Mouse (Mus musculus): ENCODE data around the gene Hoxc9.

Hoxc9 gene

DNA sequence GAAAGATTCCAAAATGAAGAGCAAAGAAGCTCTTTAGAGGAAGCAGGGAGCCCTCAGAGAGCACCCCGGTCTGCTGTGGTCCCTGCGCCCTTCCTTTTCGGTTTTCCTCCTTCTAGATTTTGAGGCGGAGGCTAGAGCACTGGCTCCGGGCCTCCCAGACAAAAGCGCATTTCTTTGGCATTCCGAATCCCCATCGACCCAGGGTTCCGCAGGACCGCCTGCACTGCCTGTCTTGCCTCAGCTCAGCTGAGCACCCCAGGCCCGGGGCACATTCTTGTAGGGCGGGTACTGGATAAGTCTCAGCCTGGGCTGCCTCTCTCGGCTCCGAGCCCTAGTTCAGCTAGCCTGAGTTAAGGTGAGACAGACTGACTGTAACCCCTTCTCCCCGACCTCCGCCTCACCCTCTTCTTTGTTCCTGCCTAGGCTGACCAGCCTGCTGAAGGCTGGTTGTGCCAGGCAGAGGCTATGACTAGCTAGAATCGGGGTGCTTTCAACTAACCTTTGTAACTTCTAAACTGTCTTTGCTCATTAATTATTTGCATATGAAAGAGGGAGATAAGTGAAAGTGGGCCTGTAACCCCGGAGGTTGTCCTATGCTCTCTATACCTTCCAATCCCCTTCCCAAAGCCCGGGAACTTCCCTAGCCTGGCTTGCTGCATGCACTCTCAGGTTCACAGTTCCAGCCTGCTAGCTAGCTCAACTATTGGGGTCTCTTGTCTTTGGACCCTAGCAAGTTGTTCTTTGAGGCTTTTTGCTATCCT is 39.3 kb downstream of the Hoxc9 start:
- CTCF ChIA-PET, result no interaction called here

- CTCF ChIA-PET, result no interaction called here
Observed at GRCm38 (mm10) chr15:103018636-103019035, 42.4 kb downstream of the Hoxc9 start, which contains the start of gene Hoxc4. Hoxc4 (plus strand) TSS chr15:103018934.

- CTCF ChIA-PET, result no interaction called here
Observed at GRCm38 (mm10) chr15:103020899-103021418, 44.7 kb downstream of the Hoxc9 start.

GRCm38 (mm10) chr15:103021544-103021943 is 45.3 kb downstream of the Hoxc9 start:
- CTCF ChIA-PET, result interaction anchor here (0.7 kb wide), 1 partner anchor 14 kb away, joined by 6 read pairs; no protein-coding TSS in a partner anchor

GRCm38 (mm10) chr15:103024131-103024530 is 47.9 kb downstream of the Hoxc9 start:
- CTCF ChIA-PET, result interaction anchor here (0.5 to 0.6 kb wide), 2 partner anchors 17 to 76 kb away, joined by 3 to 6 read pairs; no protein-coding TSS in a partner anchor

DNA sequence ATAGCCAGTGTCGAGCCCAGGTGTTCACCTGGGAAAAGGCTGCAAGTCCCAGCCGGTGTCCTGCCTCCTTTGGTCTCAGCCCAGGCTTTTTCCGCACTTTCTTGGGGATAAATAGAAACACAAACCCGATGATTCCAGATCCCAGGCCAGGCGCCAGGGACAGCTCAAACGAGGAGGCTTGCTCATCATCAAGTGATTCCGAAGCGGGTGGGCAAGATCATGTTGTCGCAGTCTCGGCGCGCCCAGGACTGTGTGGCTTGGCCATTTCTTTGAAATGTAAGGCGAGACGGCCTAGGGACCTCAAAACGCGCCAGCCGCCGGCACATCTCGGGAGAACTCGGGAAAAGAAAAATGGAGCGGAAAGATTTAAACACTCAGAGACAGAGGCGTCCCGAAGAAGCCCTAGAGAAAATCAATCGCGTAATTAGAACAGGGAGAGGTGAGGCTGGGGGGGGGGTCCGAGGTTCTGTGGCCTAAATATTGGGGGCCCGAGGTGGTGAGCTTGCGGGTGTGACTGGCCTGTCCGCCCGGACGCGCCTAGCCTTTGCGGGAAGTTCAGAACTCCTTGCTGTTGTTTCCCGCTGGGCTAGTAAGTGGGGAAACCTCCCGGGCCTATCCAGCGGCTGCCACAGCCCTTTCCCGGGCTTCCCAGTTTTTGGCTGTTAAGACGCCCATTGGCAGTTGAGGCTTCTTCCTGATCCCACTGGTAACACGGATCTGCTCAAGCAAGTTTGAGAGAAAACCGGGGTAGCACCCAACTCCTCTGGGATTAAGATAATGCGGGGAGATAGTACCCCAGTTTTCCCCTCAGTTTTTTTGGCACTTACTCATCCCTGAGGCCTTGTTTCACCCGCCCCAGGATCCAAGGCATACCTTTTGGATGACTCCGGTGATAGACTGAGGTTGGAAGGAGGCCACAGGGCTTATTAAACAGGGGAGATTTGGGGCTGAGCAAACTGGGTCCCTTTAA is 51.3 kb downstream of the Hoxc9 start:
- CTCF ChIA-PET, result no interaction called here

DNA sequence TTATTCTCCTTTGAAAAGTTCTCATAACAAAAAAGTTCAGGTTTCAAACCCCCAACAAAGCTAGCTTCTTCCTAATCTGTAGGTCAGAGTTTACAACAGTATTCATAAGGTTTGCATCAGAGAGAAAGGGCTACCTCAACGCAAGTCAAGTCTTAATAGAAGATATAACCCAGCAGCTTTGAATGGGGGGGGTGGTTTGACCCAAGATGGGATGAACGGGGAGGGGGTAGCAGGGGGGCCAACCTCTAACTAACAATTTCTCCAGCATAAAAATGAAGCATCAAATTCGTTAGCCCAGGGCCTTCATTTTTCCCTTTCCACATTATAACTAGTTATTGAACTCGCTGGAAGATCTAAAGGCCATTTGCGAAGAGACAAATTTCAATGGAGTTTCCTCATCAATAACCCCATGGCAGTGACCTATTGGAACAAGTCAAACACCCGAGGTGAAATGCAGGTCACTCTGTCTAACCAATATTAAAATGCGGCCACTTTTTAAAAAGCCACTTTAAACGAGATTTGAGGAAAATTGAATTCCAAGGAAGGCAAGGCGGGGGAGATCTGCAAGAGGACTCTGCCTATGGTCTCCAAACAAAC is 52.8 kb downstream of the Hoxc9 start:
- CTCF ChIA-PET, result interaction anchor here (0.6 kb wide), 1 partner anchor 195 kb away, joined by 3 read pairs; no protein-coding TSS in a partner anchor

DNA sequence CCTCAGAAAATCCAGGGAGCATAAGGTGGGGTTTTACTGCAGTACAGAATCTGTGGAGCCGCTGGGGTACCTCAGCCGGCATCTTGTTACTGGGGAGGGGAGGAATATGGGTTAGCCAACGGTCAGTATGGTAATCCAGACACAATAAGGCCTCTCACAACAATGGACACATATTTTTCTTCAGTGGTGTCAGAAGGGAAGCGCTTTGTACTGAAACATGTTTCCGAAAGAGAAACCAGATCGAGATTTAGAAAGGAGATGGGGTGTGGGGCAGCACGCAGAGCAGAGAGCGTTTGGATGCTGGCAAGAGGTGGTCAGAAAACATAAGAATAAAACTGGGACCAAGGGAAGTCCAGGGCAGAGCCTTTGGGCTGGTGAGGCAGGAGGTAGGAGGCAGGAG is 53.9 kb downstream of the Hoxc9 start:
- CTCF ChIA-PET, result no interaction called here

DNA sequence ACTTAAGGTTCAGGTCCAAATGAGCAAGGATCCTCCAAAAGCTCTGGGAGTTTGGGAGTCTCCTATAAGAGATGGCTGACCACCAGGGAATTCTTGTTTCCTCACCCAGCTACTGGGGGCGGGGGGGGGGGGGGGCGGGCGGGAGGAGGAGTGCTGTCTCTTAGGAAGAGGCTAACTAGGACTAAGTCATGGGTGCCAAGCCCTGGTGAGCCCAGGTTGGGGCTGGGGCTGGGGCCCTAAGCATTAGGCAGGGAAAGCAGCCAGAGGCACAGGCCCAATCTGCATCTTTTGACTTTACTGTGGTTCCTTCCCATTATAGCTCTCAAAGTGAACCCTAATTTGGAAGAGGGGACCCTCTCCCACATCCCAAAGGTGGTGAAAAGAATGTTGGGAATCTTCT is 55.9 kb downstream of the Hoxc9 start:
- CTCF ChIA-PET, result no interaction called here

DNA sequence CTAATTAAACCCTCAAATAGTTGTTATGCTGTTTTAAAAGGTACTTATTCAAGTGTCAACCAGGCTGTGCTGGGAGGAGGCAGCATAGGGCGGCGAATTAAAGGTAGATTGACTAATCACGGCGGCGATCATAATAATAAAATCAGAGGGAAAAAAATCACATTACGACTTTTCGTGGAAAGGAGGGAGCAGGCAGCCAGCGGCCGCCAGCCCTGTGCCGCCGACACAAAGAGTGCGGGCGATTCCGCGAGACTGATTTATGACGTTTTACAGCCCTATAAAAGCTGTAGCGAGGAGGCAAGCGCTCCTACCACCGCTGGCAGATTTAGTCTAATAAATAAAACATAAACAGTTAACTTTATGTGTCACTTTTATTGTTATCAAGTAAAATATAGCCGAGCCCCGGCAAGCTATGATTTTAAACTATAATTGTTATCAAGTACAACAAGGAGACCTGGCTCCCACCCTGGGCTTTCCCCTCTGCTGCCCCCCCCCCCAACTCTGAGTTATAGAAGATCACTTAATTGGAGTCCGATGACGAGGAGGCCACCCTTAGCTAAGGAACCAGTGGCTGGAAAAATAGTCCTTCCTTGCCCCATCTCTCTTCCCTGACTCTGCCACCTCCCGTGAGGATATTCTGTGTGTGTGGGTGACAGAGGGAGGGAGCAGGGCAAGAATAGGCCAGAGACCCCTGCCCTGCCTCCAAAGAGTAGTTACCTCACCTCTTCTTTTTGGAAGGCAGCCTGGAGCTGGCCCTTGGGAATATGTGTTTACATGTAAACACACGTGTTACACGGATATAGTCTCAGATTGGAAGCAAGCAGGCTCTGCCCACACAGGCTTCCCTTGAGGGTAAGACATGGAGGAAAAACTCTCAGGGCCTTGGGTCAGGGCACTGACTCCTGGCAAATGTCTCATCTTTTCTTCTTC is 56.7 kb downstream of the Hoxc9 start:
- CTCF ChIA-PET, result no interaction called here

DNA sequence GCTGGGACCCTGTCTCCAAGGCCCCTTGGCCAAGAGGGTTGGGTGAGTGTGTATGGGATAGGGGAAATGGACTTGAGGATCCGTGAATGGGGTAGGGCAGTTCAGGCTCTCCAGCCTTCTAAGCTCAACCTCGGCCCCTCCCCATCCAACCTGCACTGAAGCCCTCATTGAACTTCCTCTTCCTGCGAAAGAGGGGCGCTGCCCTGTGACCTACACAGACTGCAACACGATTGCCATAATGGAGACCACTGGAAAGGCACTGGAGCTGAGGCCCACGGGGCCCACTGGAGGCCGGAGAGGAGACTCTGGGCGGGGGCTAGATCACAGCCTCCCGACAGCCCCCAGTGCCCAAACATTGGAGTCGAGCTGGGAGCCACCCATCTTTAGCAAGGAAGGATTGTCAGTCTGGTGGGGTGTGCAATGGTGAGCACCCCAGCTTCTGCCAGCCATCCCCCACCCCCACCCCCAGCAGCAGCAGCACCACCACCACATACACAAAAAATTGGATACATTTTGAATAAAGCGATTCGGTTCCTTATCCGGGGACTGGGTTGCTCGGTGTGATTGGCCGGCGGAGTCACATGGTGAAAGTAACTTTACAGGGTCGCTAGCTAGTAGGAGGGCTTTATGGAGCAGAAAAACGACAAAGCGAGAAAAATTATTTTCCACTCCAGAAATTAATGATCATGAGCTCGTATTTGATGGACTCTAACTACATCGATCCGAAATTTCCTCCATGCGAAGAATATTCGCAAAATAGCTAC is 58.0 kb downstream of the Hoxc9 start:
- CTCF ChIA-PET, result no interaction called here

All from spleen, embryonic (tissue).